Mouse (Mus musculus): ENCODE measurements at regions not wholly inside any gene's neighbourhood (a gene's known extent, or its start where the extent isn't known, plus 50 kb on each side); places are given as distances from the start of the nearest gene placed in this dataset.
A peak's percentile ranks its signal among the peaks of the same experiment; 100 is the strongest.

GRCm38 (mm10) chr12:16222205-16222604 lies 388.6 kb downstream of the Lpin1 start:
- no peak for DNase-seq (ENCODE audit: low read depth)
- TF ChIP-seq POLR2A (IDR thresholded peaks at IDR 0.05; ENCODE audit: borderline replicate concordance, extremely low read depth, insufficient read depth, insufficient read length, poor library complexity, severe bottlenecking) (no peak), CTCF (IDR thresholded peaks at IDR 0.05; ENCODE audit: borderline replicate concordance, extremely low read depth, insufficient read depth, insufficient read length) (no peak)

- no peak for DNase-seq (ENCODE audit: low read depth)
- TF ChIP-seq CTCF (IDR thresholded peaks at IDR 0.05; ENCODE audit: borderline replicate concordance, extremely low read depth, insufficient read depth, insufficient read length) (no peak), POLR2A (IDR thresholded peaks at IDR 0.05; ENCODE audit: borderline replicate concordance, extremely low read depth, insufficient read depth, insufficient read length, poor library complexity, severe bottlenecking) (no peak)
These were observed 389.6 kb downstream of the Lpin1 start for GRCm38 (mm10) chr12:16221142-16221541.

- TF ChIP-seq CTCF (IDR thresholded peaks at IDR 0.05; ENCODE audit: borderline replicate concordance, extremely low read depth, insufficient read depth, insufficient read length) (no peak), POLR2A (IDR thresholded peaks at IDR 0.05; ENCODE audit: borderline replicate concordance, extremely low read depth, insufficient read depth, insufficient read length, poor library complexity, severe bottlenecking) (no peak)
- DNase-seq (ENCODE audit: low read depth): no peak
These were observed 390.2 kb downstream of the Lpin1 start for GRCm38 (mm10) chr12:16220561-16220960.

- no peak for DNase-seq (ENCODE audit: low read depth)
- TF ChIP-seq CTCF (IDR thresholded peaks at IDR 0.05; ENCODE audit: borderline replicate concordance, extremely low read depth, insufficient read depth, insufficient read length): no peak
- TF ChIP-seq POLR2A (IDR thresholded peaks at IDR 0.05; ENCODE audit: borderline replicate concordance, extremely low read depth, insufficient read depth, insufficient read length, poor library complexity, severe bottlenecking): no peak
These were observed 391.9 kb downstream of the Lpin1 start for GRCm38 (mm10) chr12:16218906-16219305.

GRCm38 (mm10) chr12:16210553-16210952 lies 393.8 kb upstream of the Trib2 start:
- no peak for TF ChIP-seq POLR2A (IDR thresholded peaks at IDR 0.05; ENCODE audit: borderline replicate concordance, extremely low read depth, insufficient read depth, insufficient read length, poor library complexity, severe bottlenecking)
- TF ChIP-seq CTCF (IDR thresholded peaks at IDR 0.05; ENCODE audit: borderline replicate concordance, extremely low read depth, insufficient read depth, insufficient read length): no peak

GRCm38 (mm10) chr12:16210111-16210510 lies 393.4 kb upstream of the Trib2 start:
- DNase-seq (ENCODE audit: low read depth): no peak
- no peak for TF ChIP-seq POLR2A (IDR thresholded peaks at IDR 0.05; ENCODE audit: borderline replicate concordance, extremely low read depth, insufficient read depth, insufficient read length, poor library complexity, severe bottlenecking)
- no peak for TF ChIP-seq CTCF (IDR thresholded peaks at IDR 0.05; ENCODE audit: borderline replicate concordance, extremely low read depth, insufficient read depth, insufficient read length)

More at GRCm38 (mm10) chr12:16210553-16210952, 393.8 kb upstream of the Trib2 start:
- DNase-seq (ENCODE audit: low read depth): no peak

- no peak for TF ChIP-seq POLR2A (IDR thresholded peaks at IDR 0.05; ENCODE audit: borderline replicate concordance, extremely low read depth, insufficient read depth, insufficient read length, poor library complexity, severe bottlenecking)
- TF ChIP-seq CTCF (IDR thresholded peaks at IDR 0.05; ENCODE audit: borderline replicate concordance, extremely low read depth, insufficient read depth, insufficient read length): no peak
These were observed 388.2 kb upstream of the Trib2 start for GRCm38 (mm10) chr12:16204941-16205340.

GRCm38 (mm10) chr12:16196917-16197316 lies 380.2 kb upstream of the Trib2 start:
- TF ChIP-seq CTCF (IDR thresholded peaks at IDR 0.05; ENCODE audit: borderline replicate concordance, extremely low read depth, insufficient read depth, insufficient read length) (no peak), POLR2A (IDR thresholded peaks at IDR 0.05; ENCODE audit: borderline replicate concordance, extremely low read depth, insufficient read depth, insufficient read length, poor library complexity, severe bottlenecking) (no peak)
- no peak for DNase-seq (ENCODE audit: low read depth)

More at GRCm38 (mm10) chr12:16204941-16205340, 388.2 kb upstream of the Trib2 start:
- DNase-seq (ENCODE audit: low read depth): no peak

GRCm38 (mm10) chr12:16191803-16192389 lies 375.2 kb upstream of the Trib2 start:
- DNase-seq (ENCODE audit: low read depth): no peak
- no peak for TF ChIP-seq CTCF (IDR thresholded peaks at IDR 0.05; ENCODE audit: borderline replicate concordance, extremely low read depth, insufficient read depth, insufficient read length)
- TF ChIP-seq POLR2A (IDR thresholded peaks at IDR 0.05; ENCODE audit: borderline replicate concordance, extremely low read depth, insufficient read depth, insufficient read length, poor library complexity, severe bottlenecking): no peak

- TF ChIP-seq CTCF (IDR thresholded peaks at IDR 0.05; ENCODE audit: borderline replicate concordance, extremely low read depth, insufficient read depth, insufficient read length) (no peak), POLR2A (IDR thresholded peaks at IDR 0.05; ENCODE audit: borderline replicate concordance, extremely low read depth, insufficient read depth, insufficient read length, poor library complexity, severe bottlenecking) (no peak)
- DNase-seq (ENCODE audit: low read depth): peak; percentile 41
These were observed 374.0 kb upstream of the Trib2 start for GRCm38 (mm10) chr12:16190706-16191105.

- DNase-seq (ENCODE audit: low read depth): no peak
- TF ChIP-seq CTCF (IDR thresholded peaks at IDR 0.05; ENCODE audit: borderline replicate concordance, extremely low read depth, insufficient read depth, insufficient read length) (no peak), POLR2A (IDR thresholded peaks at IDR 0.05; ENCODE audit: borderline replicate concordance, extremely low read depth, insufficient read depth, insufficient read length, poor library complexity, severe bottlenecking) (no peak)
These were observed 372.7 kb upstream of the Trib2 start for GRCm38 (mm10) chr12:16189441-16189840.

- no peak for TF ChIP-seq CTCF (IDR thresholded peaks at IDR 0.05; ENCODE audit: borderline replicate concordance, extremely low read depth, insufficient read depth, insufficient read length)
- no peak for TF ChIP-seq POLR2A (IDR thresholded peaks at IDR 0.05; ENCODE audit: borderline replicate concordance, extremely low read depth, insufficient read depth, insufficient read length, poor library complexity, severe bottlenecking)
- no peak for DNase-seq (ENCODE audit: low read depth)
These were observed 369.3 kb upstream of the Trib2 start for GRCm38 (mm10) chr12:16185976-16186515.

Measured in brain, embryonic 14.5 days (tissue).